Mouse (Mus musculus): ENCODE results near the gene Bcl2l1.

Bcl2l1 gene

DNA sequence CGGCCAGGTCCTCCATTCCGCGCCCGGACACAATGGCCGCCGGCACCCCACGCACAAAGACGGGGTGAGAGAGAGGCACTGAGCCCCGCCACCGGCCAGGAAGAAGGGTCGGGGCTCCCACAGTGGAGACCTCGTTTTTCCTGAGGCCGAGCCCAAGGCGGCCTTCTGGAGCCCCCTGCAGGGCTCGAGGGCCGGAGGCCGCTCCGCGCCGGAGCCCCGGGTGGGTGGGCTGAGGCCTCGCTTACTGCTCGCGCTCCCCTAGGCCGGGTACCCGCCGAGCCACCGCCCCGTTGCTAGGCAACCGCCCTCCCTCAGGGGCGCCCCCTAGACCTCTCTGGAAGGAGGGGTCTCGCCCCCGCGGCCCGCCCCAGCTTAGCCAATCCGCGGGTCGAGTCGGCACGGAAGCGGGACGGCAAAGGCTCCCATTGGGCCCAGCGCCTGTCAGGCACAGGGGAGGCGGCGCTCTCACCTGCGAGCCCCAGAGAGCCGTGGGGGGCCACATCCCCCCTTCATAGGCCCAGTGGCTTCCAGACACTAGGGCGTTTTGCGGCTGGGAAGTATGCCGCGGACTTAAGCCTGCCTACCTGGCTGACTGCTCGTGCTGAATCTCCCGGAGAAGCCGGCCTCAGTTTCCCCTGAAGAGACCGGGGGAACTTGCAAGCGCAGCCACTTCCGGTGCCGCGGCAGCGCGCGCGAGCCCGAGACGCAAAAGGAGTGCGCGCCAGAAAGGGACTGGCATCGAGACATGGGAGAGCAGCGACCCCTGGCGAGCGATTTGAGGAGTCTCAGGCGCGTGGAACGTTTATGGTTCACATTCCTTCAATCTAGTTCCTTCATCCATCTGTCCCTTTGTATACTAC is at the start of gene Bcl2l1:
Bcl2l1 (minus strand) TSS at position 710 of the 860 bp plus-strand sequence.
- peak; percentile 97 for DNase-seq (ENCODE audit: low read depth, low spot score)

- no peak for DNase-seq (ENCODE audit: low read depth, low spot score)
Observed at GRCm38 (mm10) chr2:152880898-152881297, 49.4 kb upstream of the Bcl2l1 start.

GRCm38 (mm10) chr2:152878239-152878638 is 46.7 kb upstream of the Bcl2l1 start:
- no peak for DNase-seq (ENCODE audit: low read depth, low spot score)

GRCm38 (mm10) chr2:152863346-152863745 is 31.8 kb upstream of the Bcl2l1 start:
- DNase-seq (ENCODE audit: low read depth, low spot score), result no peak

DNA sequence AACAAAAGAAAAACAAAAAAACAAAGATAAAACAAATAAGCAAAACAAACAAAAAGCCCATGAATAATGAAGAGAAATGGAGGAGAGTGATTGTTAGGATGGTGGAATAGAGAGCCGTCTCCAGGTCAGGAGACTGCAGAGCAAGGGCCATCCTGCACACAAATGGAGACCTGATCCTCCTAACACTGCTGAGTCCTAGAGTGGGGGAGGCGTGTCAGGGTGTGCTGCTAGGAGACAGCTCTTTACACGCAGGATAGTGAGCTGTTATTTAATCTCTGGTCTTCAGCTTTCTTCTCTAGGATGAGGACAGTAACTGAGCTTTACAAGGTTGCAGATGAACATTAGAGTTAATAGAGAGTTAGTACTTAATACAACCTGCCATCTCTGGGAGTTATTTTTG is 31.1 kb upstream of the Bcl2l1 start:
- DNase-seq (ENCODE audit: low read depth, low spot score), result no peak

- DNase-seq (ENCODE audit: low read depth, low spot score), result no peak
Observed at GRCm38 (mm10) chr2:152861891-152862290, 30.4 kb upstream of the Bcl2l1 start.

DNA sequence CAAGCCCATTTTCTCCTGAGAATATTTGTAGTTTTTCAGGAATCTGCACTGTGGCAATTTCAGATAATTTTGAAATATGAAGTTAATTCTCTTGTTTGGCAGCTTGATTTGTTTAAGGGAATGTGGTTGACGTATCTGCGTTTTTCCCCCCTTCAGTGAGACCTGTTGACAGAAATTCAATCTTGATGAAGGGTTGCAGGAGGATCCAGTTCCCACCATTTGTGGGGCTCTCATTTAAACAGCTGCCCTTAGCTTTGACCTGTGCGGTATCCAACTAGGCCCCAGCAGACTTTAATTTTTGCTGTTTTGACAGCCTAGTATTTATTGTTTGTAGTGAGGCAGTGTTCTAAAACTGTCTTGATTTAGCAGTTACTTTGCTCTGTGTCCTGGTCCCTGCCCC is 28.0 kb upstream of the Bcl2l1 start:
- DNase-seq (ENCODE audit: low read depth, low spot score), result peak; percentile 14

DNA sequence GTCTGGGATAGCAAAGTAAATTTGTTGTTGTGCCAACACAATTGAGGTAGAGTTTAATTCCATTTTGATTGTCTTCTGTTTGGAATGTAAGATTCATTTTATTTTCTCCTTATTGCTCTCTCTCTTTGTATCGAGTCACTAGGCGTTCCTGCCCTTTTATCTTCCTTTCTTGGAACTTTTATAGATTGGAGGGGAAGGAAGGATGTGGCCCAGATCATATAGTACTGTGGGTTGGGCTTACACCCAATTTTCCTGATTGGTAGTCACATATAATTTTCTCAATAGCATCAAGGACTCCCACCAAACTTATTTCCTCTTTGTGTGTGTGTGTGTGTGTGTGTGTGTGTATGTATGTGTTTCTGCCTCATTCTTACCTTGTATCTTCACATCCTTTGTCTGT is 16.9 kb upstream of the Bcl2l1 start:
- no peak for DNase-seq (ENCODE audit: low read depth, low spot score)

- peak; percentile 99 for DNase-seq (ENCODE audit: low read depth, low spot score)
Observed at GRCm38 (mm10) chr2:152847815-152848302, 16.3 kb upstream of the Bcl2l1 start, which contains the start of gene Tpx2. Tpx2 (plus strand) TSS chr2:152847964.

GRCm38 (mm10) chr2:152847057-152847814 is 15.7 kb upstream of the Bcl2l1 start:
- no peak for DNase-seq (ENCODE audit: low read depth, low spot score)

- DNase-seq (ENCODE audit: low read depth, low spot score), result no peak
Observed at GRCm38 (mm10) chr2:152842741-152843140, 11.2 kb upstream of the Bcl2l1 start.

DNA sequence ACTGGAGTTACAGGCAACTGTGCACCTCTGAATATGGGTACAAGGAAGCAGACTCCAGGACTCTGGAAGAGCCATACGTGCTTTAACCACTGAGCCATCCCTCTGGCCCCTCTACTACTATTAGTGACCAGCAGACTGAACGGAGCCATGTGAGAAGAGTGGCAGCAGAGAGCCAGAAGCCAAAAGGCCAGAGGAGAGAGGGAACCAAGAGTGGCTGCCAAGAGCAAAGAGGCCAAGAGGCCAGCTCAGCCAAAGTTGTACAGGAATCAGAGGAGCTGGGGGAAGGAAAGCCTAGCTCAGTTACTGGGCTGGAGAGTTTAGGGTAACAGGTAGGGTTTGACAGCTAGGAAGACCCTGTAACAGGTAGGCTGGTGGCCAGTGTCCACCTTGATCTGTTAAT is 7.7 kb upstream of the Bcl2l1 start:
- no peak for DNase-seq (ENCODE audit: low read depth, low spot score)

- peak; percentile 88 for DNase-seq (ENCODE audit: low read depth, low spot score)
Observed at GRCm38 (mm10) chr2:152830021-152830921, 1.3 kb downstream of the Bcl2l1 start.

- DNase-seq (ENCODE audit: low read depth, low spot score), result no peak
Observed at GRCm38 (mm10) chr2:152829367-152829881, 2.1 kb downstream of the Bcl2l1 start.

- DNase-seq (ENCODE audit: low read depth, low spot score), result no peak
Observed at GRCm38 (mm10) chr2:152828532-152828931, 3.0 kb downstream of the Bcl2l1 start.

- DNase-seq (ENCODE audit: low read depth, low spot score), result no peak
Observed at GRCm38 (mm10) chr2:152828011-152828370, 3.5 kb downstream of the Bcl2l1 start.

DNA sequence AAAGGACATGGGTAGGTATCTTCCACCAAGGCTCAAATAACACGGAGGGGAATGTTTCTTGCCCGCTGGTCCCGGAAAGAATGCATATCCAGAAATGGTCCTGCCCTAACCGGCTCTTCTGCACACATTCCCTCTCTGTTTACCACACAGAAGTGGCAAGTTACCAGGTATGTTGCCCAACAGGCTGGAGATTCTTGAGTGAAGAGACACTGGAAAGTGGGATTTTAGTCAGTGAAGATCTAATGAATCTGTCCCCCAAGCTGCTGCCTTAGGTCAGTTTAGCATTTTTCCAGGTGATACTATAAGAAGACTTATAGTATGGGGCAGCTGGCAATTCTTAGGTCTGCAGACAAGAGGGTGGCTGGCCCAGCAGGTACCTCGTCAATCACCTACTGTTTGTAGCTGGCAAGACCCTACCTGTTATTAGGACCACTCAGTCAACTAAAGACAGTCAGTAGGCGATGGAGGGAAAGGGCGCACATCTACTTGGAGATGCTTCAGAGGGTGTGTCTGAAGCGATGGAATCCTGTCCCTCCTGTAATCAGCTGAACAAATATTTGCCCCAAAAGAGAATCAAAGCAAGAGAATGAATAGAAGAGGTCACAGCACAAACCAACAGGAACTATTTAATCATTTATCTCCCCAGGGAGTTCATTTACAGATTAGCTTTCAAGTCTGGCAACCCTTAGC is 4.1 kb downstream of the Bcl2l1 start:
- no peak for DNase-seq (ENCODE audit: low read depth, low spot score)

DNA sequence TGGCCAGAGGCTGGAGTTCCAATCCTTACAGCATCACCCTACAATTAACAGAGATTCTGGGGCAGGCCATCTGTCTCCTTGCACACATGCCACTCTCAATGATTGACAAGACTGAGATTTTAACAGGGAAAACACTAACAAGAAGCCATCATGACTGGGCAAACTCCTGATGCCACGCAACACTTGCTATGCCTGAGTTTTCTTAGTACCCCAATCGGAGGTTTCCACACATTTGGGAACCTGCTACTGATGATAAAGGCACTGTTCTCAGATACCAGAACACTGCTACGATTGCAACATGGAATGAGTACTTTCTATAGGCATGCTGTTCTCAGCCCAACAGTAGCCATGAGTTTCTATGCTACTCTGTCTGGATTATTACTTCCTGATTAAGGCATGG is 5.0 kb downstream of the Bcl2l1 start:
- no peak for DNase-seq (ENCODE audit: low read depth, low spot score)

- no peak for DNase-seq (ENCODE audit: low read depth, low spot score)
Observed at GRCm38 (mm10) chr2:152825713-152826112, 5.8 kb downstream of the Bcl2l1 start.

DNA sequence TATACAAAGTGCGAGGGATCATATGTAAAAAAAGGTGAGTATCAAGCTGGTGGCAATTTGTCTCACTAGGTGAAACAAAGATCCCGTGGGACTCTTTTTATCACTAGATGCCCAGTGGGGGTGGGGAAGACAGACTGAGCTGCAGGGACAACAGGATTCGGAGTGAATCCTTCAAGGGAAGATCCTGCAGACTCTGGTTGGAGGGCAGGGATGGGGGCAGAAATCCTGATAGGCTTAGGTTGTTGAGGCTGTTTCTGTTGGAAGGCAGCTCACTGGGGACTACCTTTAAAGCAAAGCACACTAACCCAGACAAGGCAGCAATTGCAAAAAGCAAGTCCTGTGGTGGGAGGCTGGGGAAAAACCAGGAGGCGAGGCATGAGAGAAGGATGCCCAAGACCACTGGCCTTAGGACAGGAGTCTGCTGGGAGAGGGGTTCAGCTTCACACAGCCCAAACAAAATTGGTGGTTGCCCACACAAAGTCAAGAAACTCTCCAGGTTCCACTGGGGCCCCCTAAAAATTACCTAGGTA is 6.3 kb downstream of the Bcl2l1 start:
- DNase-seq (ENCODE audit: low read depth, low spot score), result no peak

Data from forelimb bud, embryonic 11.5 days (tissue).